Mouse (Mus musculus) small intestine, adult 2 months (tissue): ENCODE results near the gene Abcb8.

Experiments used
- CTCF ChIP-seq: fragments of 200-500 bp; IDR thresholded peaks from 2 replicates; pipeline ENCODE4 v1.5.1; 2012; ENCODE audit warnings: low read depth, mild to moderate bottlenecking, control low read depth, inconsistent platforms, low read length, moderate library complexity, mixed read lengths; ENCODE audit not compliant: insufficient replicate concordance, insufficient read length; ENCODE audit errors: extremely low read depth
- POLR2A ChIP-seq: fragments of 200-500 bp; IDR thresholded peaks from 2 replicates; pipeline ENCODE4 v1.6.1; 2012; ENCODE audit warnings: low read depth, mild to moderate bottlenecking, control low read depth, inconsistent platforms, low read length, moderate library complexity

GRCm38 (mm10) chr5:24381486-24381885 lies 12.0 kb upstream of the Abcb8 start:
- TF ChIP-seq POLR2A (no peak), CTCF (no peak)
